In genomic region chr10:62900144-62900543, GRCm38 (mm10) we compare ENCODE assay signal across 30 mouse cellular contexts.
"Had no signal": no experiment of that assay in that cellular context is flagged by ENCODE, and none has a peak within 500 bp of the region (broad histone marks: within the 10 kb centered on the region; RNA-seq: fewer than 3 reads in every experiment).

No protein-coding gene starts in this region.

- H3K4me2 ChIP-seq: heart, embryonic 11.5 days; heart, embryonic 13.5 days; heart, embryonic 15.5 days; hindbrain, embryonic 12.5 days; hindbrain, embryonic 14.5 days; intestine, embryonic 15.5 days; limb, embryonic 13.5 days; limb, embryonic 15.5 days; liver, embryonic 11.5 days; liver, embryonic 13.5 days; liver, embryonic 15.5 days had no signal

- ATAC-seq: hindbrain, embryonic 16.5 days; inflammation-experienced regulatory T-cells, adult 6 months; intestine, embryonic 15.5 days; intestine, postnatal 0 days; liver, postnatal 0 days had no signal

- H3K27ac ChIP-seq: heart, adult 2 months; heart, embryonic 13.5 days; heart, embryonic 15.5 days; hindbrain, embryonic 10.5 days; hindbrain, embryonic 12.5 days; hindbrain, embryonic 14.5 days; intestine, embryonic 15.5 days; kidney, postnatal 0 days; limb, embryonic 13.5 days; limb, embryonic 15.5 days; liver, embryonic 13.5 days; liver, embryonic 15.5 days had no signal

- H3K36me3 ChIP-seq: heart, embryonic 13.5 days; heart, embryonic 15.5 days; hindbrain, embryonic 10.5 days; hindbrain, embryonic 12.5 days; intestine, embryonic 15.5 days; limb, embryonic 13.5 days; limb, embryonic 15.5 days; liver, embryonic 13.5 days; liver, embryonic 15.5 days had no signal

- DNase-seq: gastrocnemius, postnatal 14 days; gastrocnemius, postnatal 36 days; heart, adult 11 months; heart, adult 2 months; heart, postnatal 14 days; heart, postnatal 4 days; kidney, adult 18-20 months; kidney, adult 8-10 months; kidney, postnatal 14 days; kidney, postnatal 36 days; layer of hippocampus, adult 9-11 months; layer of hippocampus, postnatal 36 days; left cerebral cortex, postnatal 4 days; liver, embryonic 13.5 days; liver, postnatal 0 days had no signal

- H3K27me3 ChIP-seq: heart, embryonic 13.5 days; heart, embryonic 15.5 days; hindbrain, embryonic 12.5 days; intestine, embryonic 15.5 days; limb, embryonic 13.5 days; limb, embryonic 15.5 days; liver, embryonic 13.5 days had no signal

- H3K4me1 ChIP-seq: heart, embryonic 13.5 days; heart, embryonic 15.5 days; hindbrain, embryonic 10.5 days; hindbrain, embryonic 12.5 days; intestine, embryonic 15.5 days; limb, embryonic 13.5 days; limb, embryonic 15.5 days; liver, embryonic 13.5 days; liver, embryonic 15.5 days had no signal

- H3K9ac ChIP-seq: heart, embryonic 13.5 days; heart, embryonic 15.5 days; hindbrain, embryonic 12.5 days; hindbrain, embryonic 14.5 days; intestine, embryonic 15.5 days; limb, embryonic 13.5 days; limb, embryonic 15.5 days; liver, embryonic 13.5 days; liver, embryonic 15.5 days; liver, postnatal 0 days had no signal

- H3K4me3 ChIP-seq: heart, adult 2 months; heart, embryonic 13.5 days; heart, embryonic 15.5 days; hindbrain, embryonic 10.5 days; hindbrain, embryonic 12.5 days; intestine, embryonic 15.5 days; limb, embryonic 13.5 days; limb, embryonic 15.5 days; liver, embryonic 13.5 days; liver, embryonic 15.5 days had no signal

- H3K9me3 ChIP-seq: heart, embryonic 13.5 days; heart, embryonic 15.5 days; hindbrain, embryonic 10.5 days; hindbrain, embryonic 12.5 days; intestine, embryonic 15.5 days; limb, embryonic 13.5 days; limb, embryonic 15.5 days; liver, embryonic 13.5 days; liver, embryonic 15.5 days had no signal
